Mouse (Mus musculus) megakaryocyte, embryonic 14.5 days (primary cell): Measurements from ENCODE around the gene Ints5.

Source experiments
- FLI1 ChIP-seq: IDR thresholded peaks from 2 replicates; pipeline ENCODE4 v1.6.1; 2012; ENCODE audit warnings: low read length, inconsistent platforms, mixed read lengths
- GATA1 ChIP-seq: IDR thresholded peaks from 3 replicates; pipeline ENCODE4 v1.6.1; 2012; ENCODE audit warnings: mixed read lengths, low read length, inconsistent platforms, borderline replicate concordance

- TF ChIP-seq GATA1 = no peak
- TF ChIP-seq FLI1 = no peak
These were observed 51.9 kb downstream of the Ints5 start for GRCm38 (mm10) chr19:8944750-8945149.
